Mouse (Mus musculus): ENCODE measurements around the gene Smad9.

The Smad9 gene

GRCm38 (mm10) chr3:54755145-54756041, at the start of gene Smad9:
Gene Smad9 (plus strand): TSS chr3:54755582.
- DNase-seq (ENCODE audit: low read depth in 2 of 2, low spot score in 2 of 2) = no peak

GRCm38 (mm10) chr3:54708972-54709371, 46.4 kb upstream of the Smad9 start:
- no peak for DNase-seq (ENCODE audit: low read depth in 2 of 2, low spot score in 2 of 2)

GRCm38 (mm10) chr3:54714253-54714652, 41.1 kb upstream of the Smad9 start, which contains the start of gene Gm21958:
Gene Gm21958 (minus strand): TSS chr3:54714353.
- DNase-seq (ENCODE audit: low read depth in 2 of 2, low spot score in 2 of 2) = no peak

GRCm38 (mm10) chr3:54715461-54715860, 39.9 kb upstream of the Smad9 start:
- no peak for DNase-seq (ENCODE audit: low read depth in 2 of 2, low spot score in 2 of 2)

- no peak for DNase-seq (ENCODE audit: low read depth in 2 of 2, low spot score in 2 of 2)
These were observed 38.0 kb upstream of the Smad9 start for GRCm38 (mm10) chr3:54717348-54717747.

GRCm38 (mm10) chr3:54718947-54719346, 36.4 kb upstream of the Smad9 start:
- no peak for DNase-seq (ENCODE audit: low read depth in 2 of 2, low spot score in 2 of 2)

- peak; percentile 36 to 55 for DNase-seq (ENCODE audit: low read depth in 2 of 2, low spot score in 2 of 2)
These were observed 31.5 kb upstream of the Smad9 start for GRCm38 (mm10) chr3:54723741-54724500.

GRCm38 (mm10) chr3:54725344-54725743, 30.0 kb upstream of the Smad9 start:
- DNase-seq (ENCODE audit: low read depth in 2 of 2, low spot score in 2 of 2) = no peak

- DNase-seq (ENCODE audit: low read depth in 2 of 2, low spot score in 2 of 2) = no peak
These were observed 27.8 kb upstream of the Smad9 start for GRCm38 (mm10) chr3:54727588-54727987.

- no peak for DNase-seq (ENCODE audit: low read depth in 2 of 2, low spot score in 2 of 2)
These were observed 27.3 kb upstream of the Smad9 start for GRCm38 (mm10) chr3:54728100-54728499.

- no peak for DNase-seq (ENCODE audit: low read depth in 2 of 2, low spot score in 2 of 2)
These were observed 23.7 kb upstream of the Smad9 start for GRCm38 (mm10) chr3:54731626-54732150.

- DNase-seq (ENCODE audit: low read depth in 2 of 2, low spot score in 2 of 2) = no peak
These were observed 23.0 kb upstream of the Smad9 start for GRCm38 (mm10) chr3:54732371-54732770.

- peak; percentile 86 to 87 for DNase-seq (ENCODE audit: low read depth in 2 of 2, low spot score in 2 of 2)
These were observed 20.8 kb upstream of the Smad9 start for GRCm38 (mm10) chr3:54734411-54735246.

- peak; percentile 98 to 99 for DNase-seq (ENCODE audit: low read depth in 2 of 2, low spot score in 2 of 2)
These were observed 19.9 kb upstream of the Smad9 start, which contains the start of the genes Exosc8 and Alg5 for GRCm38 (mm10) chr3:54735247-54736046. Gene Exosc8 (minus strand): TSS chr3:54735393. Gene Alg5 (plus strand): TSS chr3:54735539.

- DNase-seq (ENCODE audit: low read depth in 2 of 2, low spot score in 2 of 2) = peak in 1 of 2 experiments; percentile 3
These were observed 19.1 kb upstream of the Smad9 start for GRCm38 (mm10) chr3:54736101-54736927.

- no peak for DNase-seq (ENCODE audit: low read depth in 2 of 2, low spot score in 2 of 2)
These were observed 18.1 kb upstream of the Smad9 start for GRCm38 (mm10) chr3:54737317-54737716.

GRCm38 (mm10) chr3:54741965-54742364, 13.4 kb upstream of the Smad9 start:
- no peak for DNase-seq (ENCODE audit: low read depth in 2 of 2, low spot score in 2 of 2)

- no peak for DNase-seq (ENCODE audit: low read depth in 2 of 2, low spot score in 2 of 2)
These were observed 9.6 kb upstream of the Smad9 start for GRCm38 (mm10) chr3:54745799-54746198.

- no peak for DNase-seq (ENCODE audit: low read depth in 2 of 2, low spot score in 2 of 2)
These were observed 2.0 kb upstream of the Smad9 start for GRCm38 (mm10) chr3:54753411-54753810.
